Mouse (Mus musculus): ENCODE measurements around the gene Bglap2. TPM values are rescaled to one million over a fixed set of nuclear protein-coding genes. Genes with fewer than 3 reads are reported as not detected.
A peak's percentile ranks its signal among the peaks of the same experiment; 100 is the strongest.
"Not testable (repeated sequence)": the region's sequence is repeated elsewhere in the genome, so short reads cannot be mapped to it uniquely, and the experiment has no call there.

The Bglap2 gene
- polyA plus RNA-seq, 1 experiment, result not detected

DNA sequence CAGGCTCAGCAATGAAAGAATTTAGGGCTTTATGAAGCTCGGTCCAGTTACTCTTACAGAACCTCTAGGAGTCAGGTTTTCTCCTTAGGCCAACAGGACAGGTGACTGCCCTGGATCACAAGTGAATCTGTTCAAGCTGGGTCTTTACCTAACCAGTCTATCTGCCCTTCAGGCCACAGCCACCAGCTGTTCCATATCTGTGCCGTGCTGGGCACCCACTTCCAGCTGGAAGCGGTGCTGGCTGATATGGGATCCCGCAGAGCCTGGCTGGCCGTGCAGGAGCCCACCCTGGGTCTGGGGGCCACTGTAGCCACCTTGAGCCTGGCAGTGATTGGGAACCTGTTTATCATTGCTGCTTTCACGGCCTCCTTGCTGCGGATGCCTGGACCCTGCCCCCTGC, 11.0 kb downstream of the Bglap2 start:
- not testable (repeated sequence) for H3K4me1 ChIP-seq (ENCODE audit: control insufficient read depth, insufficient read depth, insufficient read length, low read length); H3K27ac ChIP-seq (replicated peaks; ENCODE audit: low read depth, low read length); H3K4me3 ChIP-seq (ENCODE audit: insufficient read depth, low read depth, low read length)

- H3K27ac ChIP-seq (replicated peaks; ENCODE audit: low read depth, low read length); H3K4me1 ChIP-seq (ENCODE audit: control insufficient read depth, insufficient read depth, insufficient read length, low read length); H3K4me3 ChIP-seq (ENCODE audit: insufficient read depth, low read depth, low read length): not testable (repeated sequence)
These were observed 11.6 kb downstream of the Bglap2 start for GRCm38 (mm10) chr3:88366830-88367428.

DNA sequence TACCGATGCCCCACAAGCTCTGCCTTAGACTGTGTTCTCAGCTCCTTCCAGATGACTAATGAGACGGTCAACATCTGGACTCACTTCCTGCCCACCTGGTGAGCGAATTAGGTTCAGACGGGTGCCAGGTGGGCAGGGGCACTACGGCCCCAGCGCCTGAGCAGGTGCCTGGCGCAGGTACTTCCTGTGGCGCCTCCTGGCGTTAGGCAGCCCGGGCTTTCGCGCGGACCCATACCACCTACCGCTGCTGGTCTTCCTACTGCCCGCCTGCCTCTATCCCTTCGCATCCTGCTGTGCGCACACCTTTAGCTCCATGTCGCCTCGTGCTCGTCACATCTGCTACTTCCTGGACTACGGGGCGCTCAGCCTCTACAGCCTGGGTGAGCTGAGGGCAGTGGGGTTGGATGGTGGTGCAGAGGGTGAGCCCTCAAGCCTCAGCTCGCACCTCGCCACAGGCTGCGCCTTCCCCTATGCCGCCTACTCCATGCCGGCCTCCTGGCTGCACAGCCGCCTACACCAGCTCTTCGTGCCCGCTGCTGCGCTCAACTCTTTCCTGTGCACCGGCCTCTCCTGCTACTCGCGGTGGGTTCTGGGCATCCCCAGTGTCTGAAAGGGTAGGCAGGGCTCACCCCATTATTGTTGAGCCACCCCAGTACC, 12.7 kb downstream of the Bglap2 start:
- H3K27ac ChIP-seq (replicated peaks; ENCODE audit: low read depth, low read length), result no peak overlapping the region

GRCm38 (mm10) chr3:88364337-88364736, 14.2 kb downstream of the Bglap2 start, which contains the start of gene Paqr6:
Paqr6 (plus strand) TSS chr3:88364584.
- H3K27ac ChIP-seq (replicated peaks; ENCODE audit: low read depth, low read length), result no peak within 1 kb of the TSS
- H3K4me1 ChIP-seq (ENCODE audit: control insufficient read depth, insufficient read depth, insufficient read length, low read length), result peaks cover 2% of the 10 kb centered on the region; the same call in 1 of the 2 replicates
- H3K4me3 ChIP-seq (ENCODE audit: insufficient read depth, low read depth, low read length), result no peak within 1 kb of the TSS; the same call in 1 of the 2 replicates

More for the DNA sequence above, 12.7 kb downstream of the Bglap2 start:
- Histone ChIP-seq H3K4me3 (ENCODE audit: insufficient read depth, low read depth, low read length) (no peak overlapping the region), H3K4me1 (ENCODE audit: control insufficient read depth, insufficient read depth, insufficient read length, low read length) (peaks cover 2% of the 10 kb centered on the region; the same call in 1 of the 2 replicates)

GRCm38 (mm10) chr3:88363700-88364099, 14.8 kb downstream of the Bglap2 start:
- H3K4me1 ChIP-seq (ENCODE audit: control insufficient read depth, insufficient read depth, insufficient read length, low read length), result peaks cover 2% of the 10 kb centered on the region; the same call in 1 of the 2 replicates
- no peak overlapping the region for H3K27ac ChIP-seq (replicated peaks; ENCODE audit: low read depth, low read length)
- H3K4me3 ChIP-seq (ENCODE audit: insufficient read depth, low read depth, low read length), result no peak overlapping the region

DNA sequence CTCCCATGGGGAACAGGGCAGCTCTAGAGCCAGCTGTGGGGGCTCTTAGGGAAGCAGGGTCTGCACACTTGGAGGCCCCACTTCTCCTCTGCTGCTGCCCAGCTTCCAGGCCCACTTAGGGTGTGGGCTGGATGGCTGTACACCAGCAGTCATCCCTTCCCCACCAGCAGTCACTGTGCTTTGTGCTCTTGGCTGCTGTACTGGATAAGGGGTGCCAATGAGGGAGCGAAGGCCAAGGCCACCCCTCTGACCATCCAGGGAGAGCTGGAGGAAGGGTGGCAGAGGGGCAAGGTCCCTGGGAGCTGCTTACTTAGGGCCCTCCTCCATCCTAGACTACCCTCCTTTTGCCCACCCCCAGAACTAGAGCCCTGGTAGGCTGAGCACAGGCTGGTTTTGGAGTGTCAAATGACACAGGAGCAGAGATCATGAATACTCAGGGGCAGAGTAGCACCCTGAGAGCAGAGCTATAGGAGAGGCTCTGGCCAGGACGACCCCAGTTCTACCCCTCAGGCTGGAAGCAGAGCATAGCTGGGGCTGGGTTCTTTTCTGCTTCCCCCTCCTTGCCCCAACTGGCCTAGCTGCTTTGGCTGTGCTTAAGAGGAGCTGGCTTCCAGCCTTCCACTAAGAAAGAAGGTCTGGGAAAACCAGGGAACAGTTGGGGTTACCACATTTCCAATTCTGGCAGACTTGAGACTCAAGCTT, 16.7 kb downstream of the Bglap2 start:
- H3K4me3 ChIP-seq (ENCODE audit: insufficient read depth, low read depth, low read length), result no peak overlapping the region
- 0 out of 2 replicates have a peak overlapping the region, but pooled peaks have one; percentile 15 for H3K27ac ChIP-seq (replicated peaks; ENCODE audit: low read depth, low read length)
- H3K4me1 ChIP-seq (ENCODE audit: control insufficient read depth, insufficient read depth, insufficient read length, low read length), result peaks cover 2% of the 10 kb centered on the region; the same call in 1 of the 2 replicates

DNA sequence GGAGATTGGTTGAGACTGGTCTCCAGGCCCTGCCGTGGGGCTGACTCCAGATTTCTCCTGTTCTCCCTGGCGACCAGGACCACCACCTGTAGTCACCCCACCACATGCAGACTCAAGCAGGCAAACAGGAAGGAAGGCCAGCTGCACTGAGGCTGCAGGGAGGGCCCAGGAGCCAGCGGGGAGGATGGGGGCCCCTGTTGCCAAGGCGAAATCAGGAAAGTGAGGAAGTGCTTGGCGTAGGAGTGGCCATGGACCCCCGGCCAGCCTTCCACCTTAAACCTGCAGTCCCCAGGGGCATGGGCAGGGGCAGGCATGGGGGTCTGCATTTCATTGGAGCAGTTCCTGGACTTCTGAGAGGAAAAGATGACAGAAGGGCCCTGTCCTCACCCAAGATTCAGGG, 17.4 kb downstream of the Bglap2 start:
- Histone ChIP-seq H3K4me1 (ENCODE audit: control insufficient read depth, insufficient read depth, insufficient read length, low read length) (peaks cover 5% of the 10 kb centered on the region; the same call in 1 of the 2 replicates), H3K27ac (replicated peaks; ENCODE audit: low read depth, low read length) (no peak overlapping the region), H3K4me3 (ENCODE audit: insufficient read depth, low read depth, low read length) (no peak overlapping the region)

GRCm38 (mm10) chr3:88359989-88360388, 18.5 kb downstream of the Bglap2 start:
- Histone ChIP-seq H3K27ac (replicated peaks; ENCODE audit: low read depth, low read length) (no peak overlapping the region), H3K4me3 (ENCODE audit: insufficient read depth, low read depth, low read length) (no peak overlapping the region), H3K4me1 (ENCODE audit: control insufficient read depth, insufficient read depth, insufficient read length, low read length) (peaks cover 8% of the 10 kb centered on the region; the same call in 1 of the 2 replicates)

DNA sequence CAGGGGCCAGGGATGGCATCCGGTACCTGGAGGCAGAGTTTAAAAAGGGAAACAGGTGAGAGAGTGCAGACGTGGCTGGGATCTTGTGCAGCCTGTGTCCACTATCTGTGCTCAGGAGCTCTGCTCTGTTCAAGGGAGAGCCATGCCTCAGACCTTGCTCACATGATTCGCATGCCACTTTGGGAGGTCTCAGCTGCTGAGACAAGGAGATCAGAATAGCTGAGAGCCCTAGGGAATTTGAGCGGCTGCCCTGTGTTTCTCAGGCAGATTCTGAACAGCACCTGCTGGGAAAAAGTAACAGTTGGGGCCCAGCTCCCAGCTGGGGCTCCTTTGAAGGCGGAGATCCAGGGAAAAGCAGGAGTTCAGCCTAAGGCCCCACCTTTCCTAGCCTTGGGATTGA, 18.9 kb downstream of the Bglap2 start:
- H3K27ac ChIP-seq (replicated peaks; ENCODE audit: low read depth, low read length), result no peak overlapping the region

DNA sequence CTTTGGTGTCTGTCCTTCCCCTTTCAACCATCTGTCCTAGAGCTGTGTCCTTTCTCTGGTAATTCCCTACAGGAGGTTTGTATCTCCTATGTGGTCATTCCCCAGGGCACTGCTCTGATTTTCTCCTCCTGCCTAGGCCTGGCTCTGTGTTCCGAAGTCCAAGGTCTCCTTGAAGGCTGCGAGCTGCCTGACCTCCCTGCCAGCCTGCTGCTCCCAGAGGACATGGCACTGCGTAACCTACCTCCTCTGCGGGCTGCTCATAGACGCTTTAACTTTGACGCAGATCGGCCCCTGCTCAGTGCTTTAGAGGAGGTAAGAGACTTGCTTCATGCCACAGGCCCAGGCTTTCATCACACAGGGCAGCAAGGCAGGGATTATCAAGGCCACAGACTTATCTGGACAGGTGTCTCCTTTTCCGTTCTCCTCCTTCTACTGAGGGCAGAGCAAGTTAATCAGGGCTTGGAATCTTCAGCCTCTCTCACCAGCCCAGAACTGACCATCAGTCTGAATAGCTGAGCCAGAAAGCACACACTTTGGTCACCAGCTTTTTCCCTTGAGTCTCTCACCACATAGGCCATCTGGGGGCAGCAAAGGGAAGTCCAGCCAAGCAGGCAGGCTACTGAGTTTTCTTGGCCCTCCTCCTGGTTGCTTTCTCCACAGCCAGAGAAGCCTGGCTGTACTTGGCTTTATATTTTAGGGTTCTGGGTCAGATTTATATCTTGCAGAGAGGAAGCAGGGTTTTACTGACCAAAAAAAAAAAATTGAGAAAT, 23.9 kb downstream of the Bglap2 start:
- peaks cover 9% of the 10 kb centered on the region for H3K4me1 ChIP-seq (ENCODE audit: control insufficient read depth, insufficient read depth, insufficient read length, low read length)
- peak overlapping the region; percentile 96 for H3K27ac ChIP-seq (replicated peaks; ENCODE audit: low read depth, low read length)
- no peak overlapping the region for H3K4me3 ChIP-seq (ENCODE audit: insufficient read depth, low read depth, low read length)

More for the DNA sequence above, 18.9 kb downstream of the Bglap2 start:
- no peak overlapping the region for H3K4me3 ChIP-seq (ENCODE audit: insufficient read depth, low read depth, low read length)
- H3K4me1 ChIP-seq (ENCODE audit: control insufficient read depth, insufficient read depth, insufficient read length, low read length), result peaks cover 5% of the 10 kb centered on the region; the same call in 1 of the 2 replicates

DNA sequence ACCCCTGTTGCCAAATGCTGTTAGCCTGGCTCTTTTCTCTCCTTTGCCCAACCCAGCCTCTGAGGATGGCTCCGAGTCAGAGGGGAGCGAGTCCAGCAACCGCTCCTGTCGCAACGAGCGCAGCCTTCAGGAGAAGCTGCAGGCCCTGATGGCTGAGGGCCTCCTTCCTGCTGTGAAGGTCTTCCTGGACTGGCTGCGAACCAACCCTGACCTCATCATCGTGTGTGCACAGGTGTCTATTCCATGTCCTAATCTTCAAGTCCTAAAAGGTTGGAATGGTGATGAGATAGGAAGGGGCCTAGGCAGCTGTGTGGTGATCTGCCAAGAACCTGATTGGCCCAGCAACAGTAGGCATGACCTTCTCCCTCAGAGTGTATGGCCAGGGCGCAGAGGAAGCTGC, 25.6 kb downstream of the Bglap2 start:
- peak overlapping the region; percentile 91 for H3K27ac ChIP-seq (replicated peaks; ENCODE audit: low read depth, low read length)

GRCm38 (mm10) chr3:88350732-88351131, 27.8 kb downstream of the Bglap2 start:
- H3K4me3 ChIP-seq (ENCODE audit: insufficient read depth, low read depth, low read length), result no peak overlapping the region
- H3K4me1 ChIP-seq (ENCODE audit: control insufficient read depth, insufficient read depth, insufficient read length, low read length), result peaks cover 4% of the 10 kb centered on the region; the same call in 1 of the 2 replicates
- H3K27ac ChIP-seq (replicated peaks; ENCODE audit: low read depth, low read length), result no peak overlapping the region

More for the DNA sequence above, 25.6 kb downstream of the Bglap2 start:
- Histone ChIP-seq H3K4me1 (ENCODE audit: control insufficient read depth, insufficient read depth, insufficient read length, low read length) (peaks cover 9% of the 10 kb centered on the region), H3K4me3 (ENCODE audit: insufficient read depth, low read depth, low read length) (no peak overlapping the region)

DNA sequence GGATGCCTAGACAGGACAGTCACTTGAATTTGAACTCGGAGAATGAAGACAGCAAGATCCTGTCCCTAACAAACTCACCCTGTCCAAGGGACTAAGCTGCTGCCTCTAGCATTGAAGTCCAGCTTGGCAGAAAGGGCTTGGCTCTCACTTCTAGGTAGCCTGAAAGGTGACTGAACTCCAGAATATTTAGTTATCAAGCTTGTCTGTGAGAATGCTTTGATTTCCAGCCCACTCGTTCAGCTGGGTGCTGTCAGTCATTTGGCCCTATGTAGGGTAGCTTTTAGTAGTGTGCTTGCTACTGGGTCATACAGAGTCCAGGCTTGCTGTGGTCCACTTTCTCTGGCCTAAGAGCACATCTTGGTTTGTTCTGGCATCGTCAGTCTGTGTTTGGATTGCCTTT, 39.5 kb downstream of the Bglap2 start:
- peak overlapping the region; percentile 5; the same call in 1 of the 2 replicates for H3K27ac ChIP-seq (replicated peaks; ENCODE audit: low read depth, low read length)
- H3K4me1 ChIP-seq (ENCODE audit: control insufficient read depth, insufficient read depth, insufficient read length, low read length), result peaks cover 4% of the 10 kb centered on the region; the same call in 1 of the 2 replicates
- H3K4me3 ChIP-seq (ENCODE audit: insufficient read depth, low read depth, low read length), result no peak overlapping the region

DNA sequence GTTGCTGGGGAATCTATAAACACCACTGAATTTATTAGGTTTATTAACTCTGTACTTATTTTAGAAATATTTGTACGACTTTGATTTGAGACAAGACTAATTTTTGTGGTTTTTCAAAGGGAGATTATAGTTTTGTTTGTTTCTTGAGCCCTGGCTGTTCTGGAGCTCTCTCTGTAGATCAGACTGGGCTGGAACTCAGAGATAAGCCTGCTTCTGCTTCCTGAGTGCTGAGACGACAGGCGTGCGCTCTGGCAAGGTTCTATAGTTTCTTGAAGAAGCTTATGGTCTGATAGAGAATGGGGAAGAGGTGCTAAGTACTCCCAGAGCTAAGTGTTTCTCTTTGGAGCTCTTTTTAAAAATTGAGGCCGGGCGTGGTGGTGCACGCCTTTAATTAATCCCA, 40.2 kb downstream of the Bglap2 start:
- peaks cover 4% of the 10 kb centered on the region; the same call in 1 of the 2 replicates for H3K4me1 ChIP-seq (ENCODE audit: control insufficient read depth, insufficient read depth, insufficient read length, low read length)
- no peak overlapping the region for H3K27ac ChIP-seq (replicated peaks; ENCODE audit: low read depth, low read length)
- no peak overlapping the region for H3K4me3 ChIP-seq (ENCODE audit: insufficient read depth, low read depth, low read length)
